Mouse (Mus musculus): ENCODE data around the gene Pax5. TPM values are rescaled to one million over a fixed set of nuclear protein-coding genes. Genes with fewer than 3 reads are reported as not detected.

Gene Pax5
- polyA plus RNA-seq, 1 experiment = not detected

DNA sequence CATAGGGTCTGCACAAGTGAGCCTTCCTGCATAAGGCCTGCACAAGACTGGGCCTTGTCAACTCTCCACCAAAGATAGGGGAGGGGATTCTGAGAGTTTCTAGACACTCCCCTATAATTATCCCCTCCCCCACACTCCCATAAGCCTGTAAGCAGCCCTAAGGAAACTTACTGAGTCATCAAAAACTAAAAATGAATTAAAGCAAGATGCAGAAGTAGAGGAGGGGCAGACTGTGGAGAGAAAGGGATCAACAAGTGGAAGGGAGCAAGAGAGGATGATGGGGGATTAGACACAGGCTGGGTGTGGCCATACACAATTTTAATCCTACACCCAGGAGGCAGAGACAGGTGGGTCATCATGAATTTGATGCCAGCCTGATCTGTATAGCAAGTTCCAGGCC lies 82.4 kb downstream of the Pax5 start:
- Histone ChIP-seq H3K79me2 (ENCODE audit: control insufficient read depth, insufficient read depth) (no peaks in the 10 kb centered on the region), H3K79me3 (ENCODE audit: low read depth) (no peaks in the 10 kb centered on the region), H3K4me3 (ENCODE audit: insufficient read depth, poor library complexity, severe bottlenecking) (no peak overlapping the region), H3K36me3 (ENCODE audit: control insufficient read depth, insufficient read depth) (no peaks in the 10 kb centered on the region), H3K27me3 (ENCODE audit: control insufficient read depth, insufficient read depth, insufficient read length) (peaks cover 9% of the 10 kb centered on the region), H3ac (ENCODE audit: control insufficient read depth, insufficient read length, low read depth) (no peak overlapping the region)
- TF ChIP-seq CEBPB (IDR thresholded peaks at IDR 0.05; ENCODE audit: low read depth) = no peak
- TF ChIP-seq MYOD1 (IDR thresholded peaks at IDR 0.05; ENCODE audit: control insufficient read depth, insufficient read length, low read depth) = no peak
- TF ChIP-seq CTCF (IDR thresholded peaks at IDR 0.05; ENCODE audit: control insufficient read depth, insufficient read depth, insufficient read length) = no peak

DNA sequence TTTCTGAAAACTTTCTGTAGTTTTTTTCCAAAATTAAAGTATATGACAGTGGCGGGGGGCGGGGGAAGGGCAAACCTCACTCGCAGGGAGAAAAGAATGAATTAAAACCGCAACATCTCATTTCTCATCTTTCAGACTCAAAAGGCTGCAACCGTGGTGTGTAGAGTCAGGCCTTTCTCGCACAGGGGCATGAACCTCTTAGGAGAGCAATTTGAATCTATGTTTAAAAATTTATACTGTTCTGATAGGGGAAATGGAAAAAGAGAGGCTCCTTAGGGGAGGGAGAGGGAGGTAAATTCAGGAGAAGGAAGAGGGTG lies 85.2 kb downstream of the Pax5 start:
- TF ChIP-seq FOSL1 (IDR thresholded peaks at IDR 0.05; ENCODE audit: insufficient read depth, low read length, poor library complexity, severe bottlenecking) (no peak), CEBPB (IDR thresholded peaks at IDR 0.05; ENCODE audit: low read depth) (no peak), CTCF (IDR thresholded peaks at IDR 0.05; ENCODE audit: control insufficient read depth, insufficient read depth, insufficient read length) (no peak), USF1 (IDR thresholded peaks at IDR 0.05; ENCODE audit: low read depth) (no peak), MYOD1 (IDR thresholded peaks at IDR 0.05; ENCODE audit: control insufficient read depth, insufficient read length, low read depth) (no peak), MYOG (IDR thresholded peaks at IDR 0.05; ENCODE audit: control insufficient read depth, extremely low read depth, insufficient read length) (no peak), MAX (IDR thresholded peaks at IDR 0.05) (no peak)
- H3K79me2 ChIP-seq (ENCODE audit: control insufficient read depth, insufficient read depth) = no peaks in the 10 kb centered on the region
- no peaks in the 10 kb centered on the region for H3K79me3 ChIP-seq (ENCODE audit: low read depth)
- no peak overlapping the region for H3K4me3 ChIP-seq (ENCODE audit: insufficient read depth, poor library complexity, severe bottlenecking)
- H3ac ChIP-seq (ENCODE audit: control insufficient read depth, insufficient read length, low read depth) = no peak overlapping the region
- peaks cover 14% of the 10 kb centered on the region for H3K27me3 ChIP-seq (ENCODE audit: control insufficient read depth, insufficient read depth, insufficient read length)
- H3K36me3 ChIP-seq (ENCODE audit: control insufficient read depth, insufficient read depth) = no peaks in the 10 kb centered on the region

DNA sequence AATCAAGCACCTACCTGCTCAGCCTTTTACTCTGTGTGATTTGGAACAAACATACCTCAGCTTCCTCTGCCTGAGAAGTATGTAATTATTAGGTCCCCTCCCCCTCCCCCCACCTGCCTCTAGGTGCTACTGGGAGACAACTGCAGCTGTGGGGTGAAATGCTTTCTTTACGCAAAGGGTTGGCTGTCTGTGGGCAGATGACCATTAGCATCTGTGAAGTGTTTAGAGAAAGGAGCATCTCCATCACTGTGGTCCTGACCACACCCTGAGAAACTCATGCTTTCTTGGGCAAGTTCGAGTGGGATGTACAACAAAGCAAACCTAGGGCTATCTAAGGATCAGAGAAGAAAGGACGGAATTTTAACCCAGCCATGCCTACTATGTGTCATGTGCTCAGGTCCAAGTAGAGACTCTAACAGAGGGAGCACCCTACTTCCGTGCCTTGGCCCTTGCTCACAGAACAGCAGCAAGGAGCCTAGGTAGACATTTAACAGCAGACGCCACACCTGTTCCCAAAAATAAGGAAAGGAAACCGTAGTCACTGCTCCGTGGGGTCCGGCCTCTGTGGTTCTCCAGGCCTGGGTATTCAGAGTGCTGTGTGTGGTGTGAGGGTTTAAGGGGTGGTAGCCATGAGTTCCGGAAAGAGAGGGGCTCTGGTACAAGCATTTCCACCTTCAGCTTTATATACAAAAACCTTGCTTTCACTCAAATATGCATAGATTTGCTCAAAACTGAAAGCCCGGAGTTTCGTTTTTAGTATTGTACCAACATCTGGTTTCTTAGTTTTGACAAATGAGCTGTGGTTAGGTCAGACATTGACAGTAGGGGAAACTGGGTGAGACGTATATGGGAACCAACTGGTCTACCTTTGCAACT lies 85.8 kb downstream of the Pax5 start:
- no peaks in the 10 kb centered on the region for H3K79me2 ChIP-seq (ENCODE audit: control insufficient read depth, insufficient read depth)
- no peak overlapping the region for H3ac ChIP-seq (ENCODE audit: control insufficient read depth, insufficient read length, low read depth)
- no peaks in the 10 kb centered on the region for H3K36me3 ChIP-seq (ENCODE audit: control insufficient read depth, insufficient read depth)
- no peak overlapping the region for H3K4me3 ChIP-seq (ENCODE audit: insufficient read depth, poor library complexity, severe bottlenecking)
- H3K27me3 ChIP-seq (ENCODE audit: control insufficient read depth, insufficient read depth, insufficient read length) = peaks cover 14% of the 10 kb centered on the region
- H3K79me3 ChIP-seq (ENCODE audit: low read depth) = no peaks in the 10 kb centered on the region
- no peak for TF ChIP-seq FOSL1 (IDR thresholded peaks at IDR 0.05; ENCODE audit: insufficient read depth, low read length, poor library complexity, severe bottlenecking)
- TF ChIP-seq USF1 (IDR thresholded peaks at IDR 0.05; ENCODE audit: low read depth) = no peak
- no peak for TF ChIP-seq CEBPB (IDR thresholded peaks at IDR 0.05; ENCODE audit: low read depth)
- no peak for TF ChIP-seq MYOG (IDR thresholded peaks at IDR 0.05; ENCODE audit: control insufficient read depth, extremely low read depth, insufficient read length)
- no peak for TF ChIP-seq MYOD1 (IDR thresholded peaks at IDR 0.05; ENCODE audit: control insufficient read depth, insufficient read length, low read depth)
- no peak for TF ChIP-seq CTCF (IDR thresholded peaks at IDR 0.05; ENCODE audit: control insufficient read depth, insufficient read depth, insufficient read length)
- TF ChIP-seq MAX (IDR thresholded peaks at IDR 0.05) = no peak

DNA sequence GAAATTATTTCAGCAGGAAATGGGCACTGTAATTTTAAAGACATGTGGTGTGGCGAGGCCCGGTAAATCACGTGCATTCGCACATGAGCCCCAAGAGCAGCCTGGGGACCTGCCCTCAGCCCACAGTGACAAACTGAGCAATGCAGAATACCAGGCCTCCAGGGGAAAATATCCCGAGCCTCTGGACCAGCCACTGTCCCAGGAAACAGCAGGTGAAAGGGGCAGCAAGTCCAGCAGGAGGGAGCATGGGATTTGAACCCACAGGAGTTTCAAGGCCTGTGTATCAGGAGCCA lies 86.9 kb downstream of the Pax5 start:
- Histone ChIP-seq H3K36me3 (ENCODE audit: control insufficient read depth, insufficient read depth) (no peaks in the 10 kb centered on the region), H3K27me3 (ENCODE audit: control insufficient read depth, insufficient read depth, insufficient read length) (peaks cover 14% of the 10 kb centered on the region), H3K79me3 (ENCODE audit: low read depth) (no peaks in the 10 kb centered on the region), H3K79me2 (ENCODE audit: control insufficient read depth, insufficient read depth) (no peaks in the 10 kb centered on the region), H3K4me3 (ENCODE audit: insufficient read depth, poor library complexity, severe bottlenecking) (no peak overlapping the region), H3ac (ENCODE audit: control insufficient read depth, insufficient read length, low read depth) (no peak overlapping the region)
- no peak for TF ChIP-seq CTCF (IDR thresholded peaks at IDR 0.05; ENCODE audit: control insufficient read depth, insufficient read depth, insufficient read length)
- TF ChIP-seq MAX (IDR thresholded peaks at IDR 0.05) = no peak
- TF ChIP-seq MYOG (IDR thresholded peaks at IDR 0.05; ENCODE audit: control insufficient read depth, extremely low read depth, insufficient read length) = no peak
- TF ChIP-seq CEBPB (IDR thresholded peaks at IDR 0.05; ENCODE audit: low read depth) = no peak
- TF ChIP-seq MYOD1 (IDR thresholded peaks at IDR 0.05; ENCODE audit: control insufficient read depth, insufficient read length, low read depth) = no peak
- TF ChIP-seq FOSL1 (IDR thresholded peaks at IDR 0.05; ENCODE audit: insufficient read depth, low read length, poor library complexity, severe bottlenecking) = no peak
- no peak for TF ChIP-seq USF1 (IDR thresholded peaks at IDR 0.05; ENCODE audit: low read depth)

DNA sequence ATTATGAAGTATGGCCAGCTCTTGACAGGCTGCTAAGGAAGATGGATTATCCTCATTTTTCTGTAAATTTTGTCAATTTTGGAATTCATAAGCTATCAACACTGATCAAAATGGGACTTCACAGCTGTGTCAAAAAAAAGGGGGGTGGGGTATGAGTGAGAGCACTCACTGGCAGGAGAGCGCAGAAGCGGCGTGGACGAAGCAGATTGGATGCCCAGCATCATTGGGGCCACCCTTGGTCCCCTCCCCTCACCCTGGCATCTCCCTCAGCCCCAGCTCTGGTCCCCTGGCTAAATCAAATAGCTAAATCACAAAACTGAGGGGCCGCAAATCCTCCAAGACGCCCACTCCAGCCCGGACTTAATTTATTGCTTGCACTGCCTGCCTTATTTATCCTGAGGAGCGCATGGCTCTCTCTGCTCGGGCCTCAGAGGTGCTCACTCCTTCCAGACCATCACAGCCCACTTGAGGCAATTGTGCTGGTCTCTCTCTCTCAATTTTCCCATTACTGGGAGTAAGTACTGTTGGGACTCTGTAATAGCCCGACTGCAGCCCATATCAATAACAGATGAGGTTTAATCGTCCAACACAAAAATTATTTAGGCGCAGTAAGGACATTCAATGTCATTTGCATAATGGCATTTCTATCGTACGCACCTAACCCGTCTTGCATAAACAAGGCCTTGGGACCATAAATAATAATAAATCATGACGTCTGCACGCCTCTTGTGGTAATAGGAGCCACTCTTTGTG lies 87.4 kb downstream of the Pax5 start:
- H3K79me2 ChIP-seq (ENCODE audit: control insufficient read depth, insufficient read depth) = no peaks in the 10 kb centered on the region
- peaks cover 14% of the 10 kb centered on the region for H3K27me3 ChIP-seq (ENCODE audit: control insufficient read depth, insufficient read depth, insufficient read length)
- no peak overlapping the region for H3ac ChIP-seq (ENCODE audit: control insufficient read depth, insufficient read length, low read depth)
- H3K79me3 ChIP-seq (ENCODE audit: low read depth) = no peaks in the 10 kb centered on the region
- H3K36me3 ChIP-seq (ENCODE audit: control insufficient read depth, insufficient read depth) = no peaks in the 10 kb centered on the region
- no peak for TF ChIP-seq MYOG (IDR thresholded peaks at IDR 0.05; ENCODE audit: control insufficient read depth, extremely low read depth, insufficient read length)
- H3K4me3 ChIP-seq (ENCODE audit: insufficient read depth, poor library complexity, severe bottlenecking) = no peak overlapping the region

DNA sequence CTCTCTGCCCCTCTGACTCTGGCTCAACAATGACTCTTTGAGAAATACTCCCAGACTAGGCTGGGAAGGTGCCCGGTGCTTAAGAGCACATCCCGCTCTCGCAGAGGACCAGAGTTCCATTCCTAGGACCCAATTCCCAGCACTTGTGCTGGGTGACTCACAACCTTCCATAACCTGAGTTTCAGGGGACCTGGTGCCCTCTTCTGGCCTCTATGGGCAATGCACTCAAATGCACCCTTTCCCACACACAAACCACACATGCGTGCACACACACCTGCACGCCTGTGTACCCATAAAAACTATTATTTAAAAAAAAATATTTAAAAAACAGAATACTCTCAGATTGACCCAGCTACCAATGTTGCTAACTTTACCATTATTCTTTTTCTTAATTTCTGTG lies 90.0 kb downstream of the Pax5 start:
- Histone ChIP-seq H3K36me3 (ENCODE audit: control insufficient read depth, insufficient read depth) (no peaks in the 10 kb centered on the region), H3K27me3 (ENCODE audit: control insufficient read depth, insufficient read depth, insufficient read length) (peaks cover 21% of the 10 kb centered on the region), H3K79me3 (ENCODE audit: low read depth) (no peaks in the 10 kb centered on the region), H3K79me2 (ENCODE audit: control insufficient read depth, insufficient read depth) (no peaks in the 10 kb centered on the region), H3ac (ENCODE audit: control insufficient read depth, insufficient read length, low read depth) (no peak overlapping the region), H3K4me3 (ENCODE audit: insufficient read depth, poor library complexity, severe bottlenecking) (no peak overlapping the region)
- TF ChIP-seq USF1 (IDR thresholded peaks at IDR 0.05; ENCODE audit: low read depth) = no peak
- no peak for TF ChIP-seq CTCF (IDR thresholded peaks at IDR 0.05; ENCODE audit: control insufficient read depth, insufficient read depth, insufficient read length)
- TF ChIP-seq MAX (IDR thresholded peaks at IDR 0.05) = no peak
